Mouse (Mus musculus): ENCODE measurements at regions not wholly inside any gene's neighbourhood (a gene's known extent, or its start where the extent isn't known, plus 50 kb on each side); places are given as distances from the start of the nearest gene placed in this dataset.

GRCm38 (mm10) chr16:46807476-46807875 lies 309.2 kb upstream of the Nectin3 start:
- no peak for DNase-seq

GRCm38 (mm10) chr16:46776367-46776766 lies 278.0 kb upstream of the Nectin3 start:
- DNase-seq, result peak in 1 of 2 experiments; percentile 10

- DNase-seq, result no peak
Measured at GRCm38 (mm10) chr16:46769383-46769782, 271.1 kb upstream of the Nectin3 start.

GRCm38 (mm10) chr16:46768376-46768775 lies 270.1 kb upstream of the Nectin3 start:
- DNase-seq, result no peak

GRCm38 (mm10) chr16:46735140-46735539 lies 236.8 kb upstream of the Nectin3 start:
- DNase-seq, result no peak

- no peak for DNase-seq
Measured at GRCm38 (mm10) chr16:46728424-46728823, 230.1 kb upstream of the Nectin3 start.

- DNase-seq, result no peak
Measured at GRCm38 (mm10) chr16:46723660-46724059, 225.3 kb upstream of the Nectin3 start.

- no peak for DNase-seq
Measured at GRCm38 (mm10) chr16:46679787-46680186, 181.5 kb upstream of the Nectin3 start.

- DNase-seq, result no peak
Measured at GRCm38 (mm10) chr16:46669590-46669989, 171.3 kb upstream of the Nectin3 start.

GRCm38 (mm10) chr16:46665566-46665965 lies 167.2 kb upstream of the Nectin3 start:
- no peak for DNase-seq

GRCm38 (mm10) chr16:46663008-46663407 lies 164.7 kb upstream of the Nectin3 start:
- no peak for DNase-seq

- no peak for DNase-seq
Measured at GRCm38 (mm10) chr16:46655041-46655440, 156.7 kb upstream of the Nectin3 start.

GRCm38 (mm10) chr16:46625807-46626206 lies 127.5 kb upstream of the Nectin3 start:
- no peak for DNase-seq

- no peak for DNase-seq
Measured at GRCm38 (mm10) chr16:46623246-46623645, 124.9 kb upstream of the Nectin3 start.

- no peak for DNase-seq
Measured at GRCm38 (mm10) chr16:46619871-46620270, 121.5 kb upstream of the Nectin3 start.

GRCm38 (mm10) chr16:46617544-46618335 lies 119.4 kb upstream of the Nectin3 start:
- DNase-seq, result peak; percentile 60 to 69

- no peak for DNase-seq
Measured at GRCm38 (mm10) chr16:46616606-46617005, 118.3 kb upstream of the Nectin3 start.

GRCm38 (mm10) chr16:46613062-46613818 lies 114.9 kb upstream of the Nectin3 start:
- DNase-seq, result peak; percentile 24 to 45

- no peak for DNase-seq
Measured at GRCm38 (mm10) chr16:46605879-46606203, 107.5 kb upstream of the Nectin3 start.

GRCm38 (mm10) chr16:46605001-46605878 lies 106.9 kb upstream of the Nectin3 start:
- DNase-seq, result no peak

- no peak for DNase-seq
Measured at GRCm38 (mm10) chr16:46592618-46593253, 94.4 kb upstream of the Nectin3 start.

GRCm38 (mm10) chr16:46587056-46587455 lies 88.7 kb upstream of the Nectin3 start:
- DNase-seq, result no peak

- DNase-seq, result peak; percentile 2 to 11
Measured at GRCm38 (mm10) chr16:46584502-46584901, 86.2 kb upstream of the Nectin3 start.

All from kidney, postnatal 4 days (tissue).